Mouse (Mus musculus) CD4-positive, CD25-positive, alpha-beta regulatory T cell (primary cell): ENCODE data around the gene Tmed6. TPM values are rescaled to one million over a fixed set of nuclear protein-coding genes. Genes with fewer than 3 reads are reported as not detected.

Experiments used
- polyA plus RNA-seq: library from polyadenylated mRNA; unstranded; fragments of 100-300 nt; shearing (Covaris generic); gene quantifications from one replicate; pipeline ENCODE4 v1.2.1, GENCODE M21; 2017

Gene Tmed6
- not detected for polyA plus RNA-seq

DNA sequence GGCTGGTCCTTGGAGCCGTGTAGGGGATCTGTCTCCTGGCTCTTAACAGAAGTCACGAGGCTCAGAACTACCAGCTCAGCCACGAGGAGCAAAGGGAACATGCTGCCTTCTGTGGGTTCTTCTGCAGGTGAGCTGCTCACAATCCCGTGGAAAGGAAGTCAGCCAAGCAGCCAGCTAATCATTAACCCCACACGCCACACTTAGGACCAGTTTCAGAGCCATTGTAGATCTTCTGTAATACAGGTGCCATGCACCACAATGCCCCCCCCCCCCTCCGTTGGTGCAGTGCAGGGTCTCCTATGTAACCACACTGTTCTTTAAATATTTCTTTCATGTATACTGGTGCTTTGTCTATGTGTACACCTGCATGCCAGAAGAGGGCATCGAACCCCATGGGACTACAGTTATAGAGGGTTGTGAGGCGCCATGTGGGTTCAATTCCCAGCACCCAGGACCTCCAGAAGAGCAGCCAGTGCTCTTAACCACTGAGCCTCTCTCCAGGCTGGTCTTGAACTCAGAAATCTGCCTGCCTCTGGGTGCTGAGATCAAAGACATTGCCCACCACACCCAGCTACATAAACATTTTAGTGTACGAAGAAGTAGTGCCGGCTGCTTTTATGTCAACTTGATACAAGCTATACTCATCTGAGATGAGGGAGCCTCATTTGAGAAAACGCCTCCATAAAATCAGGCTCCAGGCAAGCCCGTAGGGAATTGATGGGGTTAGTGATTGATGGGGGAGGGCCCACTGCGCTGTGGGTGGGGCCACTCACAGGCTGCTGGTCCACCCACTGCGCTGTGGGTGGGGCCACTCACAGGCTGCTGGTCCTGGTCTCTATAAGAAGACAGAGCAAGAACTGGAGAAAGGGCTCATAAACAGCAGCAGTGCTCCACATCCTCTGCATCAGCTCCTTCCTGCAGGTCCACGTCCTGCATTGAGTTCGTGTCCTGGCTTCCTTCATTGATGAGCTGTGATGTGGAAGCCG lies at the start of gene Tmed6:
Gene Tmed6 (minus strand): TSS at position 134 of the 986 bp plus-strand sequence.

GRCm38 (mm10) chr8:107096366-107097036 lies 31.1 kb upstream of the Tmed6 start, which contains the start of gene Terf2:
Terf2 (minus strand) TSS chr8:107096547.

DNA sequence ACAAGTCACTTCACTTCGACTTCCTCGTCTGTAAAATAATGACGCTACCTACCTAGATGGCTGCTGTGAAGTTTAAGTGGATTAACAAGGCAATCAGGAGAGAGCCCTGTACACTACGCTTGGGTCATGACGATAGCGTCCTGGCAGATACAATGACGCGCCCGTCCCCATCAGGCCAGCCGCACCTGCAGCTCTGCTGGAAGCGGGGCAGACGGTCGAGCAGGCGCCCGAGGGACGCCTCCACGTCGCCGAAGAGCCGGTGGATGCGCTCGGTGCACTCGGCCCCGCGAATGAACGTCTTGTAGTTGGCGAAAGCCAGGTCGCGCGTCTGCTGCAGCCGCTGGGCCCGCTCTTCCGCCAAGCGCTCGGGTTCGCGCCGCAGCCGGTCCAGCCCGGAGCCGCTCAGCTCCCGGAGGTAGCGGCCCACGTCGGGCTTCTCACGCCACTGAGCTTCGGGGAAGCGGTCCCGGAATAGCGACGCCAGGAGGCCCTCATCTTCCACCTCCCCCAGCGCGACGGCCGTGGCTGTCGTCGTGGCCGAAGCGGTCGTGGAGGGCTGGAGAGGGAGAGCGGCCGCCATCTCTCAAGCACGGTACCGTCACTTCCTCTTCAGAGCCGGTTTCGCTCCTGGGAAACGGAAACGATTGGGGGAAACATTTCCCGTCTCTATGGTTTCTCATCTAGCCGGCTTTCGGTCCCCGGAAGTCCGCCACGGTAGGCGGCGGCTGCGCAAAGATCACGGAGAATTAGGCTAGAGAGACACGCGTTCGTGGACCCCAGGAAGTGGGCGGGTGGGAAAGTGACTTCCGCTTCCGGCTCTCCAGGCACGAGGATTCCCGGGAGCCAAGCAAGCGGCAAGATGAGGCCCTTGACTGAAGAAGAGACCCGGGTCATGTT lies 9.1 kb downstream of the Tmed6 start, which contains the start of the genes Cog8 and Nip7:
Gene Cog8 (minus strand): TSS at position 614 of the 897 bp plus-strand sequence.
Gene Nip7 (plus strand): TSS at position 802 of the 897 bp plus-strand sequence.

DNA sequence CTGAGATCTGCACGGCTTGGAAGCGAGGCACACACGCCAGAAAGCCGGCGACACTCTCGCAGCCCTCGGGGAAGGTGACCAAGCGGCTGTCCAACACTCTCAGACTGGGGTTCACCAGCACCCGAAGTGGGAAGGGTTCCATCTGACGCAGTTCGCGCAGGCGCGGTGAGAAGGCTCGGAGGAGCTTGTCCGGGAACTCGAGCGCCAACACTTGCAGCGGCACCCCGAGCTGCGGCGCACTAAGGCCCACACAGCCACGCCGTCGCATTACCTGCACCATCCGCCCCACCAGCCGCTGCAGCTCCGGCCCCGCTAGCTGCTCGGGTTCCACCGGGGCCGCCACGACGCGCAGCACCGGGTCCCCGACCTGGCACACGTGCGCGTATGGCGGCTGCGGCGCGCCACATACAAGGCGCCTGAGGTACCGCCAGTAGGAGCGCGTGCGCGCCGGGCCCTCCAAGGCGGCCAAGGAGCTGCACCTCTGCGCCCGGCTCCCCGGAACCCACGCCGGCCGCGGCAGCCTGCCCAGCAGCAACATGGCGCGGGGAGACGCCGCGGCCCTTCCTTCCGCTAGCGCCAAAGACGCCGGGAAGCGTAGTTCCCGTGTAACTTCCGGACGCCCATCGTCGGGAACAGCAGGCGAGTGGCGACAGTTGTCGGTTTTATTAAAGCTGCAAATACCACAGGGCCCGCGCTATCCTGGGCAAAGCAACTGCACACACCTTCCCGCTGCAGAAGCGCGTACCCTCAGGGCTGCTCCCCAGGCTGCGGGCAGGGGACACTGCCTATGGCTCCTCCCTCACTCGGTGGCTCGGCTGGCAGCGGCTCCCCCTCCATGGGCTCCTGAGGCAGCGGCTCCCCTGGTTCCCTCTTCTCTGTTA lies 17.1 kb downstream of the Tmed6 start, which contains the start of gene Pdf:
Gene Pdf (minus strand): TSS at position 554 of the 881 bp plus-strand sequence.

GRCm38 (mm10) chr8:107030650-107031576 lies 34.5 kb downstream of the Tmed6 start, which contains the start of gene Vps4a:
Vps4a (plus strand) TSS chr8:107031222.

Other genes with a start within 250 kb of the Tmed6 start
- gene Has3, start 195.4 kb downstream of the Tmed6 start, polyA plus RNA-seq: not detected
- 59.9 TPM for gene Utp4, start 172.0 kb downstream of the Tmed6 start, polyA plus RNA-seq
- 9.1 TPM for gene Sntb2, start 129.9 kb downstream of the Tmed6 start, polyA plus RNA-seq
- gene Vps4a, start 34.4 kb downstream of the Tmed6 start, polyA plus RNA-seq: 70.0 TPM
- gene Pdf, start 17.0 kb downstream of the Tmed6 start, polyA plus RNA-seq: 16.5 TPM
- 74.1 TPM for gene Cog8, start 9.0 kb downstream of the Tmed6 start, polyA plus RNA-seq
- 82.4 TPM for gene Nip7, start 8.8 kb downstream of the Tmed6 start, polyA plus RNA-seq
- gene Terf2, start 30.9 kb upstream of the Tmed6 start, polyA plus RNA-seq: 28.7 TPM
- 69.8 TPM for gene Cyb5b, start 85.0 kb upstream of the Tmed6 start, polyA plus RNA-seq
- 23.4 TPM for gene Nfat5, start 227.8 kb upstream of the Tmed6 start, polyA plus RNA-seq